In genomic region chr2:157065879-157066226, GRCm38 (mm10) we compare ENCODE assay signal across 13 mouse cellular contexts. TPM values are rescaled to one million over a fixed set of nuclear protein-coding genes. Genes with fewer than 3 reads are reported as not detected.
DNase-seq lines count a peak whose midpoint lies in the region; ATAC-seq and TF ChIP-seq lines count a peak whose summit lies in the region.
"Had no signal": no experiment of that assay in that cellular context is flagged by ENCODE, and none has a peak within 500 bp of the region (broad histone marks: within the 10 kb centered on the region; RNA-seq: fewer than 3 reads in every experiment).

No protein-coding gene starts in this region.

- no peaks in the 10 kb centered on the region for H3K27me3 ChIP-seq in cerebellum, adult 2 months (ENCODE audit: control insufficient read depth, insufficient read depth, low read length)
- H3K27me3 ChIP-seq in heart, embryonic 13.5 days (replicated peaks) = no peaks in the 10 kb centered on the region
- no peaks in the 10 kb centered on the region for H3K27me3 ChIP-seq in small intestine, adult 2 months (ENCODE audit: control insufficient read depth, insufficient read depth, low read length)
- H3K27me3 ChIP-seq: forebrain, embryonic 15.5 days; hindbrain, embryonic 15.5 days had no signal

- TF ChIP-seq POLR2A in cerebellum, adult 2 months (IDR thresholded peaks at IDR 0.05; ENCODE audit: borderline replicate concordance, insufficient read depth, low read length) = no peak
- TF ChIP-seq POLR2A in small intestine, adult 2 months (IDR thresholded peaks at IDR 0.05; ENCODE audit: low read depth, low read length) = no peak

- H3K36me3 ChIP-seq in heart, embryonic 13.5 days = 0 out of 2 replicates have a peak, but pooled peaks cover 9% of the 10 kb centered on the region
- no peaks in the 10 kb centered on the region for H3K36me3 ChIP-seq in small intestine, adult 2 months (ENCODE audit: control insufficient read depth, insufficient read depth, low read length)
- H3K36me3 ChIP-seq: forebrain, embryonic 15.5 days; hindbrain, embryonic 15.5 days had no signal

- WGBS in cerebellum, adult 2 months = 3% methylated on average over 7 of the region's 7 CpGs
- WGBS in heart, embryonic 13.5 days = 25% methylated on average over 7 of the region's 7 CpGs
- WGBS in small intestine, adult 2 months = 80% methylated on average over 7 of the region's 7 CpGs

- no peaks in the 10 kb centered on the region for H3K9me3 ChIP-seq in heart, embryonic 13.5 days
- H3K9me3 ChIP-seq: forebrain, embryonic 15.5 days; hindbrain, embryonic 15.5 days had no signal

- peak overlapping the region; percentile 30 for H3K9ac ChIP-seq in heart, embryonic 13.5 days
- H3K9ac ChIP-seq: forebrain, embryonic 15.5 days; hindbrain, embryonic 15.5 days had no signal

- H3K4me1 ChIP-seq in cerebellum, adult 2 months (ENCODE audit: control insufficient read depth, insufficient read depth, low read length) = peaks cover 88% of the 10 kb centered on the region
- H3K4me1 ChIP-seq in heart, embryonic 13.5 days = peaks cover 80% of the 10 kb centered on the region
- peaks cover 39% of the 10 kb centered on the region for H3K4me1 ChIP-seq in small intestine, adult 2 months (ENCODE audit: control insufficient read depth, insufficient read depth, insufficient read length, low read length)

- no peak for ATAC-seq in heart, embryonic 13.5 days (ENCODE audit: extremely low read depth, insufficient number of reproducible peaks, low FRiP score, low TSS enrichment)
- ATAC-seq: forebrain, embryonic 15.5 days had no signal

- peak in 1 of 2 experiments; percentile 57 for DNase-seq in cerebellum, adult 2 months
- DNase-seq in cerebellum, adult 11 months = no peak
- no peak for DNase-seq in layer of hippocampus, adult 2 months (ENCODE audit: low spot score in 2 of 2)
- DNase-seq in layer of hippocampus, adult 11-12 months (ENCODE audit: low spot score) = no peak
- DNase-seq in ovary, adult 18-20 months (ENCODE audit: low spot score) = no peak
- DNase-seq in layer of hippocampus, adult 9-10 months (ENCODE audit: low spot score) = no peak

- no peak for TF ChIP-seq CTCF in cerebellum, adult 2 months (IDR thresholded peaks at IDR 0.05; ENCODE audit: borderline replicate concordance, insufficient read depth, low read depth, low read length)
- TF ChIP-seq CTCF in layer of hippocampus, adult 2 months (conservative IDR thresholded peaks at IDR 0.05) = no peak
- TF ChIP-seq CTCF in small intestine, adult 2 months (IDR thresholded peaks at IDR 0.05; ENCODE audit: extremely low read depth, insufficient read length, insufficient replicate concordance, low read depth, low read length) = no peak

- H3K4me2 ChIP-seq in heart, embryonic 13.5 days = peak overlapping the region; percentile 27
- H3K4me2 ChIP-seq: forebrain, embryonic 15.5 days; hindbrain, embryonic 15.5 days had no signal

- no peak overlapping the region for H3K4me3 ChIP-seq in cerebellum, adult 2 months (replicated peaks; ENCODE audit: insufficient read depth, low read depth, low read length)
- no peak overlapping the region for H3K4me3 ChIP-seq in layer of hippocampus, adult 2 months
- H3K4me3 ChIP-seq in heart, embryonic 13.5 days = no peak overlapping the region
- H3K4me3 ChIP-seq in small intestine, adult 2 months (ENCODE audit: low read depth, low read length) = no peak overlapping the region
- H3K4me3 ChIP-seq: forebrain, embryonic 15.5 days; hindbrain, embryonic 15.5 days had no signal

- H3K27ac ChIP-seq in cerebellum, adult 2 months (ENCODE audit: insufficient read depth, low read length) = peak overlapping the region; percentile 94
- H3K27ac ChIP-seq in layer of hippocampus, adult 2 months = peak overlapping the region; percentile 80
- H3K27ac ChIP-seq in heart, embryonic 13.5 days (replicated peaks) = peak overlapping the region; percentile 93
- H3K27ac ChIP-seq in small intestine, adult 2 months (ENCODE audit: insufficient read depth, low read depth, low read length) = peak overlapping the region; percentile 75
- H3K27ac ChIP-seq: forebrain, embryonic 15.5 days; hindbrain, embryonic 15.5 days had no signal

RNA-seq across cellular contexts. Expression of gene Soga1, which starts 13.2 kb away (rescaled TPM):
- 38.3 and 50.1 TPM in 2 replicates for polyA plus RNA-seq in cerebellum, adult 2 months (2012; rRNA removed)
- total RNA-seq in layer of hippocampus, adult 2 months (2021) = 10 to 100 TPM; 31.4 to 36.3 TPM
- 2.6 TPM in 2 replicates for polyA plus RNA-seq in heart, embryonic 13.5 days (2015; fragmentation: Nextera tagmentation; extraction: Ambion mirVana)
- 4.6 and 6.3 TPM in 2 replicates for polyA plus RNA-seq in small intestine, adult 2 months (2012; rRNA removed)

RNA-seq across cellular contexts. Expression of gene Tldc2, which starts 21.0 kb away (rescaled TPM):
- 6.0 and 7.1 TPM in 2 replicates for polyA plus RNA-seq in cerebellum, adult 2 months (2012; rRNA removed)
- not detected for total RNA-seq in layer of hippocampus, adult 2 months (2021)
- polyA plus RNA-seq in heart, embryonic 13.5 days (2015; fragmentation: Nextera tagmentation; extraction: Ambion mirVana) = not detected in 2 replicates
- 8.8 and 12.4 TPM in 2 replicates for polyA plus RNA-seq in small intestine, adult 2 months (2012; rRNA removed)
- total RNA-seq: left cerebral cortex, postnatal 14 days; neutrophil, adult 5-6 weeks had no signal
- polyA plus RNA-seq: cortical plate, adult 2 months; forebrain, embryonic 15.5 days; hindbrain, embryonic 15.5 days had no signal

RNA-seq across cellular contexts. Expression of gene Dsn1, which starts 58.9 kb away (rescaled TPM):
- 4.6 and 4.8 TPM in 2 replicates for polyA plus RNA-seq in cerebellum, adult 2 months (2012; rRNA removed)
- total RNA-seq in layer of hippocampus, adult 2 months (2021) = 1 to 10 TPM; 2.8 to 3.7 TPM
- polyA plus RNA-seq in heart, embryonic 13.5 days (2015; fragmentation: Nextera tagmentation; extraction: Ambion mirVana) = 30.2 and 33.6 TPM in 2 replicates
- polyA plus RNA-seq in small intestine, adult 2 months (2012; rRNA removed) = 0.70 and 1.1 TPM in 2 replicates
